Mouse (Mus musculus) brain, embryonic 14.5 days (tissue): Measurements from ENCODE around the gene Slc2a1. TPM values are rescaled to one million over a fixed set of nuclear protein-coding genes. Genes with fewer than 3 reads are reported as not detected.

Source experiments
- DNase-seq: peaks from one replicate; pipeline ENCODE4 v3.0.0-alpha.2; 2011; ENCODE audit warnings: low read depth
- CTCF ChIP-seq: fragments of 200-500 bp; IDR thresholded peaks from 2 replicates; pipeline ENCODE4 v1.5.1; 2012; ENCODE audit warnings: inconsistent platforms, mild to moderate bottlenecking, moderate library complexity, borderline replicate concordance; ENCODE audit not compliant: insufficient read depth, insufficient read length; ENCODE audit errors: extremely low read depth
- POLR2A ChIP-seq: fragments of 200-500 bp; IDR thresholded peaks from 2 replicates; pipeline ENCODE4 v1.6.1; 2012; ENCODE audit warnings: mild to moderate bottlenecking, inconsistent platforms, borderline replicate concordance; ENCODE audit not compliant: poor library complexity, insufficient read depth, insufficient read length, severe bottlenecking; ENCODE audit errors: extremely low read depth
- polyA plus RNA-seq: library from polyadenylated mRNA; depleted of rRNA; stranded (reverse); fragments of >200 nt; gene quantifications from 2 replicates; pipeline ENCODE4 v1.2.3, GENCODE M21; 2012

Slc2a1 gene
- polyA plus RNA-seq, 1 experiment, result 96.9 TPM

DNA sequence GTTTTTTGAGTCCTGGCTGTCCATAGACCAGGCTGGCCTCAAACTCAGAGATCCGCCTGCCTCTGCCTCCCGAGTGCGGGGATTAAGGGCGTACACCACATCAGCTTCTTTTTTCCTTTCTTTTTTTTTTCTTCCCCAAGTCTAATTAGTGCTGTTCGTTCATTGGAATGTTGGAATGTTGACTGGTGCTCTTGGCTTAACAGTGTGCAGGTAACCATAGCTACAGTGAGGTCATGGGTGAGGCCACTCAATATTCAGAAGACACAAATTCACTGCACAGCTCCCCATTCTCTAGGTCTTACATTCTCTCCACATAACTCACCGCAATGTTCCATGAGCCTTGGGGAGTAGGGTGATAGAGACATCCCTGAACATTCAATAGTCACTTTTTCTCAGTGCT lies 28.6 kb upstream of the Slc2a1 start:
- no peak for DNase-seq
- TF ChIP-seq POLR2A (no peak), CTCF (no peak)

DNA sequence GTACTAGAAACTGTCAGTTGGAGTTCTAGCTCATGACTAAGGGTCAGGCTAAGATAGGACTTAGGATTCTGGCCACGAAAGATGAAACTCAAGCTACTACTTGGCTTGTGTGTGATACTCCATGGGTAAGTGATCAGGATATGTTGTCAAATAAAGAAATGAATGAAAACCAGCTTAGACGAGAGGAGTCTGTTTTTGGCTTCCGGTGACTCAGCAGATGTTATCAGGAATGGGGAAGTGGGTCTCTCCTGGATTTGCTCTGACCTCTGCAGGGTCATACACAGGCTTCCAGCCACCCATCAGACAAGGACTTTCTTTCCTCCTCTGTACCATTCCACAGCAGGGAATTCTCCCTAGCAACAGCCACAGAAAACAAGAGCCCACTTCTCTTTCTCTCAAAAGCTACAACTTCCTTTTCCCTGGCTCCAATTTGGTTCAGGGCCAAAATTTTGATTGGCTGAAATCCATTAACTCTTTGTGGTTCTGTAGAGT lies 25.7 kb upstream of the Slc2a1 start:
- TF ChIP-seq CTCF, result no peak
- no peak for TF ChIP-seq POLR2A
- peak; percentile 86 for DNase-seq

DNA sequence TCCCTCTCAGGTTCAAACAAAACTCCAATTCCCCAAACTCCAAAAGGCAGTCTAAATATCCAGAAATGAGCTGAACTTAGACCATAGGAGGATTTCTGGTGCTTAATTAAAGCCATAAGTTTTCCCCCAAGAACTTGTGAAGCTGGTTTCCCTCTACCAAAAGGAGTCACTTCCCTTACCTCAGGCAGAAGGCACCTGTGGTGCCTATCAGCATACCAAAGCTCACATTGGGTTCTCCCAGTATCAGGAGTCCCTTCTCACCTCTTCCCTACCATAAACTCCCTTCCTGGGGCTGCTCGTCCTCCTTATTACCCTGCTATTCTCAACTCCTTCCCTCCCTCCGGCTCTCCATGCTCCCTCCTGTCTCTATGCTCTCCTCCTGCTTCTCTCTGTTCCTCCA lies 20.1 kb upstream of the Slc2a1 start:
- no peak for TF ChIP-seq POLR2A
- TF ChIP-seq CTCF, result no peak
- DNase-seq, result no peak

DNA sequence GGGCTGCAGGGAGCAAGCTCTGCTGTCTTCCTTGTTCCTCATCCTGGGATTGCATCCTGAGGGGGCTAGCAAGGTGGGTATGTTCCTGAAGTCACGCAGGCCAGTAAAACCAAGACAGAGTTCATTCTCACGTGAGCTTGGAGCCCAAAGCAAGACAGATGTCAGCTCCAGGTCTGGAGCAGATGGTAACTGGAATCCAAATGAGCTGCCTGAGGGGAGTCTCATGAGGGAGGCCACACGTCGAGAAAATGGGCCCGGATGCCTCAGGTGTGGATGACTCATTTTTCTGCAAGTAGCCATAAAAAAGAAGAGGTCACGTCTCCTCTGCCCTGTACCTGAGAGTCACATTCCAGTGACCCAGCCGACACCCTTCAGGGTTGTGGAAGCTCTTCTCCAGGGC lies 14.6 kb upstream of the Slc2a1 start:
- no peak for DNase-seq
- no peak for TF ChIP-seq POLR2A

DNA sequence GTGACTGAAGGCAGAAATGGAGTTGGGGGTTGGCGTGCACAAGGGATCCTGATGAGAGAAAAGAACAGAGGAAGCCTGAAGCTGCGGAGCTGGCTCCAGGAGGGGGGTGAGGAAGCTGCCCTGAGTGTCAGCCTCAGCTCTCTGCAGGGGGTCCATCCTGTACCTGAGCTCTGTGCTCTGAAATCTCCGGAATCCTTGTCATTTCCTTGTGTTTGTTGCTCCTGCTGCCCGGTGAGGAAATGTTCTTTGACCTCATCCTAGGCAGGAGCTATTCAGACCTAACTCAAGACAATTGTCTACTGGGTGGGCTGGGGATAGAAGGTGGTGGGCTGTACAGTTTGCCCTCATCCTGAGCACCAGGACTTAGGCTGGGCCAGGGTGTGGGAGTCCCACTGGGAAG lies 13.5 kb upstream of the Slc2a1 start:
- DNase-seq, result no peak
- TF ChIP-seq CTCF (no peak), POLR2A (no peak)

DNA sequence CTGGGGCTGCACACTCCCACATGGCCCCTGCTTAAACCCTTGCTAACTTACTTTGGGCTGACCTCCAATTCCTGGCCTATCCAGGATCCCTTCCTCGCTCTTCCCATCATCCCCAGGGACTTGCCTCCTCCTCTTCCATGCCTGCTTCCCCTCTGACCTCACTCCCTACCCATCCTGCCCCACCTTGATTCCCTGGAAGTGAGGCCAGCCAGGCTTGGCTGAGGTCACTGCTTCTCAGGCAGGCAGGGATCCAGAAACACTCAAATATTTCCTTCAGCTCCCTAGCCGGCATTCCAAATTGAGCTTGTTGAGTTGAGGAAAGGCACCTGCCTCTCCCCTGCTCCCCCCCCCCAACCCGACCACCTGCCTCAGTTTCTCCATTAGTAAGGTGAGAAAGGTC lies 12.1 kb upstream of the Slc2a1 start:
- no peak for DNase-seq
- TF ChIP-seq POLR2A (no peak), CTCF (no peak)

DNA sequence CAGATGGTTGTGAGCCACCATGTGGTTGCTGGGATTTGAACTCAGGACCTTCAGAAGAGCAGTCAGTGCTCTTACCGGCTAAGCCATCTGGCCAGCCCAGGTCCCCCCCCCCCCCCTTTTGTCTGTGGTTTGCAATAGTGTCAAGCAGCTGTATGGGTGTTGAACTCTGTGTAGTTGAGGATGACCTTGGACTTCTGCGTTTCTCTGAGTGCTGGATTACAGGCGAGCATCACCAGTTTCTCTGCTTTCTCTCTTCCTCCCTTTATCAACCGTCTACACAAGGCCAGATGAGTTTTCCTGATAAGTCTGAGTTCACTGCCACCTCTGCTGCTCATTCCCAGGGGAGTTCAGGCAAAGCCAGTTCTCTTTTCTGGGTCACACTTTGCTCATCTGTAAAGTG lies 11.1 kb upstream of the Slc2a1 start:
- TF ChIP-seq CTCF, result no peak
- no peak for TF ChIP-seq POLR2A

DNA sequence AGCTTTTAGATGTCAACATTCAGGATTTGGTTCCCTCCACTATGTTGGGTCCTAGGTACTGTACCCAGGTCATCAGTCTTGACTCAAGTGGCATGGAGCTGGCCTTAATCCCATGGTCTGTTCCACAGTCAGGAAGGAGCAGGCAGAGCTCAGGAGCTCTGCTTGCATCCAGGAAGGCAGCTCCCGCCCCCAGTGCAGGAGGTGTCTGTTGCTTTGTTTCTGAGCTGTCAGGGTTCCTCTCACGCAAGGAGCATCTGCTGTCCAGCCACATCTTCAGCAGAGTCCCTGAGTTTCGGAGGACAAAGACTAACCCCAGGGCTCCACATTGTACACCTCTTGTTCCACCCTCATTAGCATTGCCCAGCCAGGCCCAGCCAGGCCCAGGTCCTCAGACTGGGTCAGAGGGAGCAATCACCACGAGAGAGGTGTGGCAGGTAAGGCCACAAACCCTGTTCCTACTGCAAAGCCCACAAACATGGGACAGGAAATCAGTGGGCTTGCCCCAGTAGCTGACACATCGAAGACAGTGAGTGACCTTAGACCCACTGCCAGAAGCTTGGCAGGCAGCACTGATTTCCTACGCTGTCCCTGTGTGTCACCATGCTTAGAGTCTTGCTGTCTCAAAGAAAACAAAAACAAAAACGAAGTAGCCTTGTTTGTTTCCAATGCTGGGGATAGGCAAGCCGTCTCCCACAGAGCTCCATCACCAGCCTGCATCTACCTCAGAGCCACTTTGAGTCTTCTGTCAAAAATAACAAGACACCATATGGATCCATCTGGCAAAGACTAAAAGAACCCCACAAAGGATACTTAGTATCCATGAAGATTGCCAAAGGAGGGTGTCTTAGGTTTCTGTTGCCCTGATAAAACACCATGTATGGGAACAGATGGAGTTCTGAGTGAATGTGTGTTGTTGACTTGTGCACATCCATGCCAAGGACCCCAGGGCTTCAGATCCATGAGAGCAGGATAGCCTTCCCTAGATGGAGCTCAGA lies 10.0 kb upstream of the Slc2a1 start:
- DNase-seq, result peak; percentile 65
- TF ChIP-seq POLR2A (no peak), CTCF (no peak)

More for the DNA sequence above, 11.1 kb upstream of the Slc2a1 start:
- no peak for DNase-seq

DNA sequence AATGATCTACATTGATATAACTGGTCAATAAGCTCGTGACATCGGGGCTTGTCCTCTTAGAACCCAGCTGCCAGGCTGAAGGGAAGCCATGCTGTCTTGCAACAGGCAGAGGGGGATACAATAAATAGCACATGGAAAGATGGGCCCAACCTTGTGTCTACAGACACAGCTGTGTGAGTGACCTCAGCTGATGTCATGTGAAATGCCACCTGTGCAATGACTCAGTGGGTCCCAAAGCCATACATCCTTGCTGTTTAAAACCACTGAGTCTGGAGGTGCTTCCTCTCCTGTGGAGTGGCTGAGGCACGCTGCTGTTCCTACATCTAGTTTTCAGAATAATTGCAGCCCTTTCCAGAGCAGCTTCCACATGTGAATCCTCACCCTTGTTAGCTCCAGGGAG lies 7.1 kb upstream of the Slc2a1 start:
- TF ChIP-seq POLR2A (no peak), CTCF (no peak)
- no peak for DNase-seq

DNA sequence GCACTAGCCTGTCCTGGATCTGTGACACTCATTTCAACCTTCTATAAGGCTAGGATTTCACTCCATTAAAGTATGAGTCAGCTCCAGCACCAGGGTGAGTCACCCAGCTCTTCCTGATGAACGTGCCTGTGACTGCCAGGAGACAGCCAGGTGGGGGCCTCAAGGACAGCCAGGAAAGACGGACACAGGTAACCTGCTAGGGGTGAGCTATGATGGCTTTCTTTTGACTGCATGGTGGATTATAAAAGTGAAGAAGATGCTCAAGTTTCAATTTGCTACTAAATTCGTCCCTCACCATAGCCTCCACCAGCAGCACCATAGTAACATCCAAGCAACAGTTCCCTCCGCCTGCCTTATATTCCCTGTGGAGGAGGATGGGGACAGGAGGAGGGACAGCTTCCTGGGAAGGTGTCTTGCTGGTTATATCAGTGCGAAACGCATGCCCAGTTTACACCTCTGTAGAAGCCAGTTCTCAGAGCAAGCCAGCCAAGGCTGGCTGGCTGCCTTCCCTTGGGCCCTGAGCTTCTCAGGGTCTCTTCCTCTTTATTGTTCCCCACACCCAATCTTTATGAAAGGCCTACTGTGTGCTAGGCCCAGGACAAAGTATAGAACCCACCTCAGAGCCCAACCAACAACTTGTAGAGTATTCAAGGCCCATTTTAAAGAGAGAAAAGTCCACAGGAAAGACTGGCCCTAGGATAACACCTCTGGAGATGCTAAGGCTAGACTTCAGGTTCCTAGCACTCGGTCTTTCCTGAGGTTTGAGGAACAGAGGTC lies 6.0 kb upstream of the Slc2a1 start:
- TF ChIP-seq CTCF, result no peak
- TF ChIP-seq POLR2A, result no peak
- DNase-seq, result no peak

DNA sequence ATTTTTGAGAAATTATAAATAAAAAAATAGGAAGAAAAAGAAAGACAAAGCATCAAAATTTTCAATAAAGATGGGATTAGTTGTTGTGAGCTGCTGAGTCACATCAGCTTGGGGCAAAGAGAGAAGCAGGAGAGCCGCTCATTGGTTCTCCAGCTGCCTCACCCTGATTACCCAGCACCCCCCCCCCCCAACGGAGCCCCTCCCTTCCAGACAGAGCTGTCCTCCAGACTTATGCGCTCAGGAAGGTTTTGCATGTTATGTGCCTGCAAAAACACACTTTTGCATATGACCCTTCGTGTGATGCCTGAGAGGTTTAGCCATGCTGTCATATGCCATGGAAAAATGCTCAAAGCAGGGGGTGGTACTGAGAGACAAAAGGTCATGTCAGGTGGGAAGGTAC lies 3.7 kb upstream of the Slc2a1 start:
- no peak for DNase-seq
- TF ChIP-seq CTCF, result no peak
